Mouse (Mus musculus) spleen, postnatal 36 days (tissue): ENCODE measurements around the gene Scrg1.
"Not testable (repeated sequence)": the region's sequence is repeated elsewhere in the genome, so short reads cannot be mapped to it uniquely, and the experiment has no call there.

Experiments used
- DNase-seq, 2 experiments: peaks; one replicate each; pipeline ENCODE4 v3.0.0; 2022; ENCODE audit warnings: low spot score in 2 of 2, mixed read lengths in 1 of 2

Gene Scrg1

GRCm38 (mm10) chr8:57453361-57453760 is 2.4 kb upstream of the Scrg1 start:
- no peak for DNase-seq

GRCm38 (mm10) chr8:57457152-57457551 is 1.4 kb downstream of the Scrg1 start:
- DNase-seq = no peak

GRCm38 (mm10) chr8:57457942-57458341 is 2.2 kb downstream of the Scrg1 start:
- DNase-seq = no peak

GRCm38 (mm10) chr8:57462839-57463238 is 7.1 kb downstream of the Scrg1 start:
- DNase-seq = peak in 1 of 2 experiments; percentile 6

- DNase-seq = no peak
Measured at GRCm38 (mm10) chr8:57463757-57464156, 8.0 kb downstream of the Scrg1 start.

GRCm38 (mm10) chr8:57468624-57469023 is 12.9 kb downstream of the Scrg1 start:
- DNase-seq = no peak

GRCm38 (mm10) chr8:57470863-57471262 is 15.1 kb downstream of the Scrg1 start:
- DNase-seq = no peak

- DNase-seq = no peak
Measured at GRCm38 (mm10) chr8:57473751-57474150, 18.0 kb downstream of the Scrg1 start.

- no peak for DNase-seq
Measured at GRCm38 (mm10) chr8:57478406-57478805, 22.7 kb downstream of the Scrg1 start.

- no peak for DNase-seq
Measured at GRCm38 (mm10) chr8:57479700-57480099, 24.0 kb downstream of the Scrg1 start.

GRCm38 (mm10) chr8:57480606-57481005 is 24.9 kb downstream of the Scrg1 start:
- no peak for DNase-seq

- DNase-seq = peak; percentile 24 to 42
Measured at GRCm38 (mm10) chr8:57486491-57487440, 31.0 kb downstream of the Scrg1 start.

GRCm38 (mm10) chr8:57487441-57488155 is 31.9 kb downstream of the Scrg1 start, which contains the start of gene Sap30:
Gene Sap30, minus strand, starts transcription at chr8:57487860.
- DNase-seq = peak; percentile 99

GRCm38 (mm10) chr8:57488312-57488765 is 32.6 kb downstream of the Scrg1 start:
- peak; percentile 75 to 83 for DNase-seq

- DNase-seq = no peak
Measured at GRCm38 (mm10) chr8:57489366-57489765, 33.6 kb downstream of the Scrg1 start.

GRCm38 (mm10) chr8:57489896-57490295 is 34.2 kb downstream of the Scrg1 start:
- no peak for DNase-seq

GRCm38 (mm10) chr8:57491873-57492272 is 36.1 kb downstream of the Scrg1 start:
- no peak for DNase-seq

GRCm38 (mm10) chr8:57498494-57498846 is 42.7 kb downstream of the Scrg1 start:
- DNase-seq = no peak

- DNase-seq = no peak
Measured at GRCm38 (mm10) chr8:57498847-57499511, 43.3 kb downstream of the Scrg1 start.

- peak; percentile 61 to 73 for DNase-seq
Measured at GRCm38 (mm10) chr8:57503641-57504040, 47.9 kb downstream of the Scrg1 start.

GRCm38 (mm10) chr8:57505500-57505899 is 49.8 kb downstream of the Scrg1 start:
- not testable (repeated sequence) for DNase-seq

GRCm38 (mm10) chr8:57507556-57508063 is 51.9 kb downstream of the Scrg1 start:
- no peak for DNase-seq
